Mouse (Mus musculus) mouse embryonic stem cell (cell line): Measurements from ENCODE around the gene Heatr5a.

Experiments used
- in situ Hi-C, 2 experiments: fragments of 300-500 bp; cut with MboI; formaldehyde crosslinking; loops; 1 replicate in 1 of 2; 3 replicates in 1 of 2; pipeline ENCODE4 v1.14.3; 2019 to 2020; ENCODE audit warnings: low sequenced_read_pairs in 2 of 2, low pct_unique_long_range_greater_than_20kb in 1 of 2, mixed read lengths in 1 of 2; ENCODE audit not compliant: unreplicated experiment in 1 of 2

Gene Heatr5a

GRCm38 (mm10) chr12:51976531-51976930, 5.4 kb upstream of the Heatr5a start:
- in situ Hi-C loops, result no loop called here

- in situ Hi-C loops, result no loop called here
These were observed 3.3 kb upstream of the Heatr5a start for GRCm38 (mm10) chr12:51974381-51974780.

- in situ Hi-C loops, result no loop called here
These were observed 1.3 kb upstream of the Heatr5a start for GRCm38 (mm10) chr12:51972269-51973065.

GRCm38 (mm10) chr12:51970352-51971069, 610 bp downstream of the Heatr5a start:
- in situ Hi-C loops, result no loop called here

GRCm38 (mm10) chr12:51969876-51970275, 1.2 kb downstream of the Heatr5a start:
- in situ Hi-C loops, result no loop called here

GRCm38 (mm10) chr12:51969092-51969491, 2.0 kb downstream of the Heatr5a start:
- in situ Hi-C loops, result no loop called here

GRCm38 (mm10) chr12:51967915-51968595, 3.1 kb downstream of the Heatr5a start:
- in situ Hi-C loops, result no loop called here

GRCm38 (mm10) chr12:51957626-51958025, 13.5 kb downstream of the Heatr5a start:
- in situ Hi-C loops, result no loop called here

- in situ Hi-C loops, result no loop called here
These were observed 18.8 kb downstream of the Heatr5a start for GRCm38 (mm10) chr12:51952309-51952708.

- in situ Hi-C loops, result no loop called here
These were observed 23.6 kb downstream of the Heatr5a start for GRCm38 (mm10) chr12:51947498-51947945.

- in situ Hi-C loops, result no loop called here
These were observed 25.8 kb downstream of the Heatr5a start for GRCm38 (mm10) chr12:51945331-51945730.

GRCm38 (mm10) chr12:51939848-51940247, 31.3 kb downstream of the Heatr5a start:
- in situ Hi-C loops, result no loop called here

GRCm38 (mm10) chr12:51937938-51938337, 33.2 kb downstream of the Heatr5a start:
- in situ Hi-C loops, result no loop called here

- in situ Hi-C loops, result no loop called here
These were observed 41.5 kb downstream of the Heatr5a start for GRCm38 (mm10) chr12:51929630-51930029.

- in situ Hi-C loops, result no loop called here
These were observed 53.9 kb downstream of the Heatr5a start for GRCm38 (mm10) chr12:51917191-51917590.

GRCm38 (mm10) chr12:51914903-51915670, 56.0 kb downstream of the Heatr5a start:
- in situ Hi-C loops, result no loop called here

- in situ Hi-C loops, result no loop called here
These were observed 61.9 kb downstream of the Heatr5a start for GRCm38 (mm10) chr12:51909202-51909601.

GRCm38 (mm10) chr12:51907543-51907942, 63.6 kb downstream of the Heatr5a start:
- in situ Hi-C loops, result no loop called here
